Comparison of ENCODE assay signal across 9 mouse cellular contexts in the genomic region with DNA sequence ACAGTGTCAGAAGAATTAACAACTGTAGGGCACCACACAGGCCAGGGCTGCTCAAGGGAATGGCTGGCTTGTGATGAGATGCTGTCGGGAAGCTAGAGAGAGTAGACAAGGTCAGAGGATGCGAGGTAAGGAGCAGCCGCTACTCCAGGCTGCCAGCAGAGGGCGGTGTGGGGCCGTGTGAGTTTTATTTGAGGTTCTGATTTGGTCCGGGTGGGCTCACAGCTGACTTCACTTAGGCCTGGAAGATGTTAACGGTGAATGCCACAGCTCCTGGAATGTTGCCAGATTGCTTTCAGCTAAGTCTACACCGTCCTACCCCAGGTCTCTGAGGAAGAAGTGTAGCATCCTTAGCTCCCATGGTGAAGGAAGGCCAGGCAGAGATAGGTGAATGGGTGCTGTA. TPM values are rescaled to one million over a fixed set of nuclear protein-coding genes. Genes with fewer than 3 reads are reported as not detected.
DNase-seq lines count a peak whose midpoint lies in the region; ATAC-seq and TF ChIP-seq lines count a peak whose summit lies in the region.
"Had no signal": no experiment of that assay in that cellular context is flagged by ENCODE, and none has a peak within 500 bp of the region (broad histone marks: within the 10 kb centered on the region; RNA-seq: fewer than 3 reads in every experiment).

No protein-coding gene starts in this region.

- H3K9ac ChIP-seq in lung, embryonic 14.5 days = no peak overlapping the region
- no peak overlapping the region for H3K9ac ChIP-seq in forebrain, embryonic 15.5 days (replicated peaks)
- no peak overlapping the region for H3K9ac ChIP-seq in liver, postnatal 0 days (replicated peaks)
- H3K9ac ChIP-seq: hindbrain, embryonic 15.5 days had no signal

- no peak for TF ChIP-seq EP300 in liver, postnatal 0 days (IDR thresholded peaks at IDR 0.05; ENCODE audit: low read depth)

- no peaks in the 10 kb centered on the region for H3K36me3 ChIP-seq in lung, embryonic 14.5 days (ENCODE audit: insufficient read depth)
- H3K36me3 ChIP-seq in forebrain, embryonic 15.5 days = no peaks in the 10 kb centered on the region
- peaks cover 17% of the 10 kb centered on the region; the same call in 1 of the 2 replicates for H3K36me3 ChIP-seq in liver, postnatal 0 days (replicated peaks; ENCODE audit: insufficient read depth, low read length)
- H3K36me3 ChIP-seq: hindbrain, embryonic 15.5 days had no signal

- H3K4me1 ChIP-seq in lung, embryonic 14.5 days (ENCODE audit: insufficient read depth) = no peaks in the 10 kb centered on the region
- H3K4me1 ChIP-seq in forebrain, embryonic 15.5 days = peaks cover 6% of the 10 kb centered on the region; the same call in 1 of the 2 replicates
- no peaks in the 10 kb centered on the region for H3K4me1 ChIP-seq in liver, postnatal 0 days (ENCODE audit: insufficient read depth)

- H3K27ac ChIP-seq in lung, embryonic 14.5 days (ENCODE audit: low read depth) = no peak overlapping the region
- H3K27ac ChIP-seq in forebrain, embryonic 15.5 days (replicated peaks) = no peak overlapping the region
- no peak overlapping the region for H3K27ac ChIP-seq in liver, postnatal 0 days (ENCODE audit: low read depth)
- H3K27ac ChIP-seq: hindbrain, embryonic 15.5 days had no signal

- peak; percentile 72 for DNase-seq in cerebellum, adult 11 months
- DNase-seq in lung, embryonic 14.5 days = peak; percentile 79
- no peak for DNase-seq in lung, postnatal 25 days (ENCODE audit: low spot score)
- peak; percentile 40 for DNase-seq in c-Kit-negative CD71-positive TER-119-positive erythroid progenitor cells, embryonic 14.5 days (ENCODE audit: low read depth, low spot score)
- peak; percentile 82 for DNase-seq in liver, postnatal 0 days
- DNase-seq in spleen, postnatal 36 days (ENCODE audit: low spot score in 2 of 2) = peak; percentile 22 to 30

- H3K4me3 ChIP-seq in lung, embryonic 14.5 days (ENCODE audit: low read depth, low read length) = no peak overlapping the region
- H3K4me3 ChIP-seq in forebrain, embryonic 15.5 days = no peak overlapping the region
- no peak overlapping the region for H3K4me3 ChIP-seq in liver, postnatal 0 days (ENCODE audit: low read depth, low read length)
- H3K4me3 ChIP-seq: hindbrain, embryonic 15.5 days had no signal

- WGBS in lung, embryonic 14.5 days = 9% methylated on average over 8 of the region's 8 CpGs
- WGBS in forebrain, embryonic 15.5 days = 14% methylated on average over 8 of the region's 8 CpGs
- 8% methylated on average over 8 of the region's 8 CpGs for WGBS in liver, postnatal 0 days (ENCODE audit: insufficient replicate concordance)

- no peaks in the 10 kb centered on the region for H3K27me3 ChIP-seq in lung, embryonic 14.5 days (ENCODE audit: insufficient read depth, low read length)
- no peaks in the 10 kb centered on the region for H3K27me3 ChIP-seq in forebrain, embryonic 15.5 days
- no peaks in the 10 kb centered on the region for H3K27me3 ChIP-seq in liver, postnatal 0 days (ENCODE audit: insufficient read depth, low read length)
- H3K27me3 ChIP-seq: hindbrain, embryonic 15.5 days had no signal

- no peak overlapping the region for H3K4me2 ChIP-seq in lung, embryonic 14.5 days
- H3K4me2 ChIP-seq in forebrain, embryonic 15.5 days (replicated peaks) = no peak overlapping the region
- no peak overlapping the region for H3K4me2 ChIP-seq in liver, postnatal 0 days (ENCODE audit: low read depth, low read length)
- H3K4me2 ChIP-seq: hindbrain, embryonic 15.5 days had no signal

- no peaks in the 10 kb centered on the region for H3K9me3 ChIP-seq in lung, embryonic 14.5 days (ENCODE audit: low read depth, low read length)
- H3K9me3 ChIP-seq in forebrain, embryonic 15.5 days = no peaks in the 10 kb centered on the region
- no peaks in the 10 kb centered on the region for H3K9me3 ChIP-seq in liver, postnatal 0 days (ENCODE audit: low read length)

- peak; percentile 91 for TF ChIP-seq CTCF in lung, embryonic 14.5 days (IDR thresholded peaks at IDR 0.05; ENCODE audit: low read depth)
- TF ChIP-seq CTCF in liver, postnatal 0 days (IDR thresholded peaks at IDR 0.05; ENCODE audit: low read depth) = peak; percentile 92

- no peak for ATAC-seq in cerebellum, adult (ENCODE audit: insufficient number of reproducible peaks, low FRiP score, low TSS enrichment)
- no peak for ATAC-seq in lung, embryonic 14.5 days (ENCODE audit: insufficient read depth)
- peak; percentile 24; the same call in 1 of the 2 replicates for ATAC-seq in forebrain, embryonic 15.5 days (replicated peaks)
- ATAC-seq in liver, postnatal 0 days = peak; percentile 12; the same call in 1 of the 2 replicates

RNA-seq across cellular contexts. Expression of a gene that starts 7.5 kb away (rescaled TPM):
- not detected in 2 replicates for polyA plus RNA-seq in lung, embryonic 14.5 days (2014; fragmentation: Nextera tagmentation; extraction: Ambion mirVana)
- 0.39 TPM in 1 of 2 replicates, not detected in the other for polyA plus RNA-seq in forebrain, embryonic 15.5 days (2015; fragmentation: Nextera tagmentation; extraction: Ambion mirVana)
- polyA plus RNA-seq in liver, postnatal 0 days (2015; fragmentation: Nextera tagmentation; extraction: Ambion mirVana) = 932 and 1,034 TPM in 2 replicates

RNA-seq across cellular contexts. Expression of a gene that starts 22.1 kb away (rescaled TPM):
- not detected in 2 replicates for polyA plus RNA-seq in lung, embryonic 14.5 days (2014; fragmentation: Nextera tagmentation; extraction: Ambion mirVana)
- polyA plus RNA-seq in forebrain, embryonic 15.5 days (2015; fragmentation: Nextera tagmentation; extraction: Ambion mirVana) = not detected in 2 replicates
- polyA plus RNA-seq in liver, postnatal 0 days (2015; fragmentation: Nextera tagmentation; extraction: Ambion mirVana) = 0.33 and 0.39 TPM in 2 replicates
- polyA plus RNA-seq: hindbrain, embryonic 15.5 days had no signal

RNA-seq across cellular contexts. Expression of a gene that starts 43.1 kb away (rescaled TPM):
- not detected in 2 replicates for polyA plus RNA-seq in lung, embryonic 14.5 days (2014; fragmentation: Nextera tagmentation; extraction: Ambion mirVana)
- polyA plus RNA-seq in forebrain, embryonic 15.5 days (2015; fragmentation: Nextera tagmentation; extraction: Ambion mirVana) = not detected in 2 replicates
- polyA plus RNA-seq in liver, postnatal 0 days (2015; fragmentation: Nextera tagmentation; extraction: Ambion mirVana) = not detected in 2 replicates
- polyA plus RNA-seq: hindbrain, embryonic 15.5 days had no signal

Comparison
In these comparisons a context has a peak if more than half of its experiments do, and no peak if none do; other contexts are left out.
1. ATAC-seq: peak in forebrain, embryonic 15.5 days (single experiment) and liver, postnatal 0 days (single experiment); none in cerebellum, adult (single experiment) and lung, embryonic 14.5 days (single experiment).
2. RNA of a gene that starts 7.5 kb away (polyA plus RNA-seq): 932 to 1,034 TPM in liver, postnatal 0 days; 0.39 TPM in forebrain, embryonic 15.5 days and not detected in lung, embryonic 14.5 days; every median in the first group is over 100 times any median in the second.